Mouse (Mus musculus) liver (tissue): ENCODE measurements around the gene Cd55b.
"Not testable (repeated sequence)": the region's sequence is repeated elsewhere in the genome, so short reads cannot be mapped to it uniquely, and the experiment has no call there.

Experiments
- DNase-seq: peaks from one replicate; pipeline ENCODE4 v3.0.0-alpha.2; 2020; ENCODE audit warnings: mixed read lengths

The Cd55b gene

DNA sequence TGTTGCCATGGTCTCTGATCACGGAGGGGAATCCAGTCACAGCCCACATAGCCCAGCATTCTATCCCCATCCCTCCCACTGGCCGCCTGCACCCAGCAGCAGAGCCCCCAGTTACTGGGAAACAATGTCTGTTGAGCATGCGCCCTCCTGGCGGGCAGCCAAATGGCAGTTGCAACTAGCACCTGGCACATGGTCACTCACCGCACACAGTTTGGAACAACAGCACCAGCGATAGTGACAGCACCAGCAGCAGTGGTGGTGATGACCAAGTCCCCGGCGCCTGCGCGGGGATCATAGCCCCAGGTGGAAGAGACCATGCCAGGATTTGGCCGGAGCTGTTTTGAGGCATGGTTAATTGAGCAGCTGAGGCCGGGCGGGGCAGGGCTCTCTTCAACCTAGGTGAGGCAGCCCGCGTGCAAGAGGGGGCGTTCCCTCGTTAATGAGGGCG is at the start of gene Cd55b:
Gene Cd55b, minus strand, starts transcription at position 346 of the 448 bp plus-strand sequence.
- peak; percentile 10 for DNase-seq

DNA sequence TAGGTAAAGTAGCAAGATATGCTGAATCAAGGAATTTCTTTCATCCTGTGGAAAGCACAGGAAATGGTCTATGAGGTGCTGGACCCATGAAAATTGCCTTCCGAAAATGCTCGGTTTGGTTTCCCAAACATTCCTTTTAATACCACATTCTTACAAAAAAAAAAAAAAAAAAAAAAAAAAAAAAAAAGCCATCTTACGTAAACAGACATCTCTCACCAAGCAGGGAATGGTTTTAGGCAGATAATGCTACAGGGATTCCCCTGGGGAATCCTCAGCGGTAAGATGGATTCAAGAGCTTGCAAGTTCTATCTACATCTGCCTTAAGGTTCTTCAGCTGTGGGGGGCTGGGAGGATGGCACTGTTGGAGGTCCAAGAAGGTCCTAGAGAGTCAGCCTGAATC is 47.3 kb upstream of the Cd55b start:
- no peak for DNase-seq

DNA sequence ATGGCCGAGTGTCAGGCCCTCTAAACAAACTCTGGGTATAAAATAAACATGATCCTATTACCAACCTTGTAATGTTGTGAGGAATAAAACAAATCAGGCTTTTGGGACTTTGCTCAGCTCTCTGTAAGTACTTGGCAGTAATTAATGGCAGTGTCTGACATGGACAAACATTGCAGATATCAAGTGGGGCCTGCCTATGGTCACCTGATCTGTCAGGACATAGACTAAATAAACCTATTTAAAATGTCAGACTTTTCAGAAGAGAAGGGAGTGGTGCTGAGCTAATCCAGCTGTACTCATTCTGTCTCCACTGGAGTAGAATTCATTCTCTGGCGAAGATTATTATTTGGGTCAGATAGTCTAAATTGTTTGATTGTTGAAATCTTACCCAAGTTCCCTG is 44.6 kb upstream of the Cd55b start:
- DNase-seq = no peak

DNA sequence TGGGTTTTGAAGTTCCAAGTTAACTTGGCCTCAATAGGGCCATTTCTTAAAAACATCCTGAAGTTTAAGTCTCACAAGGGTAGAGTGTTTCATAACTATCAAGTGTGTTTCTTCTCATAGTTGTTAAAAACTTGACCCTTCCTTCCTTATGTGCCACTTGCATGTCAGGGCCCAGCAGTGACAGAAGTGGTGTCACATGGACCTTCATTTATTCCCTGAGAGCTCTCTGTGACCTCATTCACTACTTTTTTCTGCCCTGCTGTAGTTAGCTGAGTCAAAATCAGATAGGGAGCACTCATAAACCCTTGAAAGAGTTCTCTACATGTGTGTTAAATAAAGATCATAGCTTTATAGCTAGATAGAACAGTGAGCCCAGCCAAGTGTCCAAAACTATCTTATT is 41.4 kb upstream of the Cd55b start:
- DNase-seq = no peak

DNA sequence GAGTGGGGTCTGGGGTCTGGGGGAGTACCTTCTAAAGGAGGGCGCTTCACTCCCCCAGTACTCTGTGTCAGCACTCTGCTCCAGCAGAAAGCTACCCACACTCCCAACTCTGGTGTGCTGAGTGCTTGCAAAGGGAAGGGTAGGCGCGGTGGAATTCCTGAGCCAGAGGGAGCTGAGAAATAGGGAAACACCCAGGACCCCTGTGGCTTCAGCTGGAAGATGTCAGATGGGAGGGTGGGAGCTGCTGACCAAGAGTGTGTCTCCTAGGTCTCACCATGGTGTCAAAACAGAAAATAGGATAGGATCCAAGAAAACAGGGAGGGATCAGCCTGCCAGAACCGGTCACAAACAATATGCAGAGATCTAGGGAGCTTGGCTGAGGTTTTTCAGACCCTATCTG is 40.1 kb upstream of the Cd55b start:
- DNase-seq = no peak

DNA sequence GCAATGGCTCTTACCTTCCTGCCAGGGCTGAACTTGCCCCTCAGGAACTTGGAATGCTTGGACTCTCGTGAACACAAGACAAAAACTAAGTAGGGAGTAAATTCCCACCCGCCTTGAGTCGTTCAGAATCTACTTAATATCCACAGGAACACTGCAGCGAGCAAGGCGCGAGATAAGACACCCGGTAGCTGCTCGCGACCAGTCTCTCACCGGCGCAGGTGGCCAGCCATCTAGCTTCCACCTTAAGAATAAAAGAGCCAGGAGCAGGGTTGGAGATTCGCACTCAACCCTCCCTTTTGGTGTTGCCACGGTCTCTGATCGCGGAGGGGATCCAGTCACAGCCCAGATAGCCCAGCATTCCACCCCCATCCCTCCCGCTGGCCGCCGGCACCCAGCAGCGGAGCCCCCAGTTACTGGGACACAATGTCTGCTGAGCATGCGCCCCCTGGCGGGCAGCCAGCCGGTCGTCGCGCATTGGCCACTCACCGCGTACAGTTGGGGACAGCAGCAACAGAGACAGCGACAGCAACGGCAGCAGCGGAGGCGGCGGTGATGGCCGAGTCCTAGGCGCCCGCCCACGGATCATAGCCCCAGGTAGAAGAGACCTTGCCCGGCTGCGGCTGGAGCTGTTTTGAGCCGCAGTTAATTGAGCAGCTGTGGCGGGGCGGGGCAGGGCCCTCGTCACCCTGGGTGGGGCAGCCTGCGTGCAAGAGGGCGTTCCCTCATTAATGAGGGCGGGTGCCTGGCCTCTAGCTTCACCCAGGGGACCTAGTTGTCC is 39.5 kb upstream of the Cd55b start, which contains the start of gene Cd55:
Gene Cd55, minus strand, starts transcription at position 661 of the 778 bp plus-strand sequence.
- peak; percentile 93 for DNase-seq

DNA sequence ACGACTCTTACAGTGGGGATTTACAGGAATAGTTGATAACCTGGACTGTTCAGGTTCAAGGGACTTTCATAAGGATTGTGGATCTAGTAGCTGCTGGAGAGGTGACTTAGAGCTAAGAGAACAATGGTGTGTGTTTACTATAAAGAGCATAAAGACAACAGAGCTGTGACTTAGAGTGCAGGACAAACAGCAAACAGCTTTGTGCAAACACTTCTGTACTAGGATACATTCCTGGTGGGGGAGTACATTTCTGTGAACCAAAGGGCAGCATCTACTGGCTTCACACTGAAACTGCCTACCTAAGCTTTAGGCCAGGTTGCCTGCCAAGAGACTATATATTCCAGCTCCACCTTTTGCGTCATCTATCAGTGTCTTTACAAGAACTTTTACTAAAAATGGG is 32.3 kb upstream of the Cd55b start:
- no peak for DNase-seq

DNA sequence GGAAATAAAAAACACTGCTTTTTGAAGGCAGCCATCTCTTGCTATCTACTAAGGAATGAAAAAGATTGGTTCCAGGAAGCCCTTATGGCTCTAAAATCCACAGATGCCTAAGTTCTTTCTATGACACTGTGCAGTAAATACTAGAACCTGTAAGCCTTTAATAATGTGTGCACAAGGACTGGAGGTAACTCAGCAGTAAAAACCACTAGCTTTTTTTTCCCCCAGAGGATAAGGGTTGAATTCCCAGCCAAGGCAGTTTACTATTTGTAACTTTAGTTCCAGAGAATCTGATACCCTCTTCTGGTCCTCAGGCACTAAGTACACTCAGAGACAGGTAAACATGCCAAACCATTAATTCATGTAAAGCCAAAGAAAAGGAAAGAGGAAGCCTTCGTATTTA is 20.1 kb upstream of the Cd55b start:
- not testable (repeated sequence) for DNase-seq

DNA sequence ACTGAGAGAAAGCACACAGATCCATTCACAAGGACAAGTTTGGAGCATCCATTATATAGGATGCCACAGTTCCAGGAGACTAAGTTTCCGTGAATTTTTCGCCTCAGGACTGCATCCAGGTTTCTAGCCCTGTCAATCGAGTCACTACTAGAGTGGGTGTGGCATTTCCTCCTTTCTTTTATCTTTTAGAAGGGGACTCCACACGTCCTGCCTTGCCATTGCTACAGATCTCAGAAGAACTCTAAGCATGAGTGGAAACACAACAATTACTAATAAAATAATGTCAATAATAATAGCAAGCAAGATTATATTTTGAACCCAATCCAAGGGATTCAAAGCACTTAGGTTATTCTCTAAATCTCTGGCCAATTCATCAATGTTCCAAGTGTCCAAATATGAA is 8.1 kb upstream of the Cd55b start:
- no peak for DNase-seq

DNA sequence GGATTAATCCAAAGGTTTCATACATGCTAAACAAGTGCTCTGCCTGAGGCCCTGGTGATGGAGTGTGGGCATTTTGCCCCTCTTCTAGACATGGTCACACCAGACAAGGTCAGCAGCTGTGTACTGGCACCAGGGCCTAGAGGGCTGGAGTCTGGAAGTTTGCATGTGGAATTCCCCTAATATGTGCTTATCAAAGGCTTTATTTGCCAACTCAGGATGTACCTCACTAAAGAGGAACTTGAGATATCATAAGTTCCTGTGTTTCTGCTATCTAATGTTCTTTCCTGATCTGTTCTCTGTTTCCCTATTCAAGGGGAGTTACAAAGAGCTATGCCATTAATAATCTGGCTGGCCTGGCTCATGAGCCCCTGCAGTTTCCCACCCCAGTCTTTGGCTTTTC is 5.9 kb upstream of the Cd55b start:
- DNase-seq = not testable (repeated sequence)

DNA sequence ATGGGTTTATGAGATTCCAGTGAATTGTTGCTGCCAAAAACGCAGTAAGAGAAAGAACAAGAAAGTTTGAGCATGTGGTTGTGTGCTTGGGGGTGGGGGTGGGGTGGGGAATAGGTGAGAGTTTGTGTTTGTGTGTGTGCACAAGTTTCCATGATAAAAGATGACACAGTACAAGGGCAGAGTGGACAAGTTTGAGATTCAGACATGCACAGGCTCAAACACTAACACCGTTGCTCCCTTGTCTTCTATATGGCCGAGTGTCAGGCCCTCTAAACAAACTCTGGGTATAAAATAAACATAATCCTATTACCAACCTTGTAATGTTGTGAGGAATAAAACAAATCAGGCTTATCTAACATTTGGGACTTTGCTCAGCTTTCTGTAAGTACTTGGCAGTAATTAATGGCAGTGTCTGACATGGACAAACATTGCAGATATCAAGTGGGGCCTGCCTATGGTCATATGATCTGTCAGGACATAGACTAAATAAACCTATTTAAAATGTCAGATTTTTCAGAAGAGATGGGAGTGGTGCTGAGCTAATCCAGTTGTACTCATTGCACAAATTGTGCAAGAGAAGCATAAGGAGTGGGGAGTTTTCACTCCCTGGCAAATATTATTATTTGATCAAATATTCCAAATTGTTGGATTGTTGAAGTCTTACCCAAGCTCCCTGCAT is 4.5 kb upstream of the Cd55b start:
- DNase-seq = not testable (repeated sequence)

DNA sequence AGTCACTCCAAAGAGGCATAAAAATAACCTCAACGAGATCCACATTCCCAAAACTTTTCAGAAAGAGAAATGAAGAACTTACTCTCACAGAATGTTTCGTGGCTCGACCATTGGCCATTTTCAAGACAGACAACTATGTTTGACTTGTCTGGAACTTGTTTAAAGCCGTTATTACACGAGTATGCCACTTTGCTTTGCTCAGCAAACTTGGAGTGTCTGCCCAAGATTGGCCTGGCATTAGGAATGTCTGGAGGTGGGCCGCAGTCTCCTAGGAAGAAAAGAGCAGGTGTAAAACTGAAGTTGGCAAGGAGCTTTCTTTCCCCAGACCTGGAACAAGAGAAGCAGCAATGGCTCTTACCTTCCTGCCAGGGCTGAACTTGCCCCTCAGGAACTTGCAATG is 776 bp downstream of the Cd55b start:
- DNase-seq = not testable (repeated sequence)

DNA sequence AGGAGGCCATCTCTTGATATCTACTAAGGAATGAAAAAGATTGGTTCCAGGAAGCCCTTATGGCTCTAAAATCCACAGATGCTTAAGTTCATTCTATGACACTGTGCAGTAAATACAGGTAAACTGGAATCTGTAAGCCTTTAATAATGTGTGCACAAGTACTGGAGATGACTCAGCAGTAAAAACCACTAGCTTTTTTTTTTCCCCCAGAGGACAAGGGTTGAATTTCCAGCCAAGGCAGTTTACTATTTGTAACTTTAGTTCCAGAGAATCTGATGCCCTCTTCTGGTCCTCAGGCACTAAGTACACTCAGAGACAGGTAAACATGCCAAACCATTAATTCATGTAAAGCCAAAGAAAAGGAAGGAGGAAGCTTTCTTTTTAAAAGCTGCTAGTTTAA is 25.7 kb downstream of the Cd55b start:
- not testable (repeated sequence) for DNase-seq

DNA sequence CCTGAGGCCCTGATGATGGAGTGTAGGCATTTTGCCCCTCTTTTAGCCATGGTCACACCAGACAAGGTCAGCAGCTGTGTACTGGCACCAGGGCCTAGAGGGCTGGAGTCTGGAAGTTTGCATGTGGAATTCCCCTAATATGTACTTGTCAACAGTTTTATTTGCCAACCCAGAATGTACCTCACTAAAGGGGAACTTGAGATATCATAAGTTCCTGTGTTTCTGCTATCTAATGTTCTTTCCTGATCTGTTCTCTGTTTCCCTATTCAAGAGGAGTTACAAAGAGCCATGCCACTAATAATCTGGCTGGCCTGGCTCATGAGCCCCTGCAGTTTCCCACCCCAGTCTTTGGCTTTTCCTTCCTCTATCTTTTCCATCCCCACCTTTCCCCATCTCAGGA is 35.5 kb downstream of the Cd55b start:
- DNase-seq = not testable (repeated sequence)

DNA sequence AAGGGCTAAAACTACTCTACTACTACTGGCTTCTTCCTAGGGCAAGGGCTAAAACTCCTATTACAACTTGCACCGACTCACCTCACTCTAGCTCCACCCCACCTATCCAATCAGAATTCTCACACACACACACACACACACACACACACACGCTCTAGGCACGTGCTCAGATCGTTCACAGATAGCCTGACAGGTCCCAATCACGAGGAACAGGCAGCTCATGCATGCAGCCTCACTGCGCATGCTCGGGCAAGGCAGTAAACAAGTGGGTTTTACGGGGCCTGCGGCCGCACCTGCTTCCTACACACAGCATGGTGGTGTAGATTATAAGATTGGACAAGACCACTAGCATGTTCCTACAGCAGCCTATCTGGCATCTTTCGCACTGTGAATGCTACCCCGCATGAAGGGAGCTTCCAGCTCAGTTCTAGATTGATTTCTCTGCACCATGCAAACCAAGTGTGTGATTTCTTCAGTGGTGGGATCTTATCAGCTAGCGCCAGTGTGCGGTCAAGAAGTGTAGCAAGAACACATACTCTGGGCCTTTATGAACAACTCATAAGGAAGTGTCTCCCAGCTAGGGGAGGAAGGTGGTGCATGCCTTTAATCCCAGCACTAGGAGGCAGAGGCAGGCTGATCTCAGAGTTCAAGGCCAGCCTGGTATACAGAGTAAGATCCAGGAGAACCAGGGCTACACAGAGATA is 44.9 kb downstream of the Cd55b start:
- DNase-seq = no peak

DNA sequence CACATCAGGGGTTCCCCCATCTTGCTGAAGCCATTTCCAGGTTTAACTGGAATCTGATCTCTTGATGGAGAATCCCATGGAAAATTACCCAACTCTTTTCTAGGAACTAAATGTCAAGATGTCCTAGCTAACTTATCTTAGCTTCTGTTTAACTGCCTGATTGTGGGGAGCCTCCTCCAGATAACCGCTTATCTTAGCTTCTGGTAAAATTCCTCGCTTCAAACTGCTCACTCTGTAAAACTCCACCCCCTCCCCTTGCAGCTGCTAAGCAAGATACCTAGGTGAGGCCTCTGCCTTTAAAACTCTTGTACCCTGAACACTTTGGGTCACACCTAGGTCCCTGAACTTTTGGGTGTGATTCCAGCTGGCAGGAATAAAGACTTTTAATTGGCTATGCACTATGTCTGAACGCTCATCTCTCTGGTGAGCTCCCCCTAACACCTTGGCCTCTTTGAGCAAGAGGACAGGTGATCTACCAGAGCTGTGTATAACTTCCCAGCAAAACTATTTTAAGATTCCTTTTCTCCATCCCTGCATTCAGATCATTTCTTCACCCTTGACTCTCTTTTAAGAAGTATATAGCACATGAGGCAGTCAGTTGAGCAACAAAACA is 48.5 kb downstream of the Cd55b start:
- DNase-seq = peak; percentile 62

DNA sequence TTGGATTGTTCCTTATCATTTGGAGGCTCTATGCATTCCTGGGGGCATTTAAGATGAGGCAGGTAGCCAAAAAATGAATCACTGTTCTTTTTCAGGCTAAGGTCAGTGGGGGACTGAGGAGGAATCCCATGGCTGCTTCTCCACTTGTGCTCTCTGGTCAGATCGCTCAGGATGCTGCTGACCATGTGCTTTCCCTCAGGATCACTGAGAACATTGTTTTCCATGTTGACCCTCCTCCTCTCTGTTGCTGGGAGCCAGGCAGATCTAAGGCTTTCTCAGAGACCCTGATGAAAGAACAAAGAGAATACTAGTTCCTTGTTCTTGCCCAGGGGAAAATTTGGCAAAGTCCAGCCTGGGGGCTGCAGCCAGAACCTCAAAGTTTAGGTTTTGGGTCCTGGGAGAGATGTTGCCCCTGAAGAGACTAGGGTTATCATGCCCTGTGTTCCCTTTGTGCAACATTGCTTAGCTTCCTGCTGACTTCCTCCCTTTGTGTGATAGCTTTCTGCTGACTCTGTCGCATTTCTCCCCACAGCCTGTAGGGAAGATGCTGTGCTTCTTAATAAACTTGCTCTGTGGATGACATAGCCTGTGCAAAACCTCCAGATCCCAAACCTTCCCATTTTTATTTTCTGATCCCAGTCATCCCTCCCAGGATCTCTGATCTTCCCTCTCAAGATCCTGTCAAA is 49.3 kb downstream of the Cd55b start:
- DNase-seq = no peak

DNA sequence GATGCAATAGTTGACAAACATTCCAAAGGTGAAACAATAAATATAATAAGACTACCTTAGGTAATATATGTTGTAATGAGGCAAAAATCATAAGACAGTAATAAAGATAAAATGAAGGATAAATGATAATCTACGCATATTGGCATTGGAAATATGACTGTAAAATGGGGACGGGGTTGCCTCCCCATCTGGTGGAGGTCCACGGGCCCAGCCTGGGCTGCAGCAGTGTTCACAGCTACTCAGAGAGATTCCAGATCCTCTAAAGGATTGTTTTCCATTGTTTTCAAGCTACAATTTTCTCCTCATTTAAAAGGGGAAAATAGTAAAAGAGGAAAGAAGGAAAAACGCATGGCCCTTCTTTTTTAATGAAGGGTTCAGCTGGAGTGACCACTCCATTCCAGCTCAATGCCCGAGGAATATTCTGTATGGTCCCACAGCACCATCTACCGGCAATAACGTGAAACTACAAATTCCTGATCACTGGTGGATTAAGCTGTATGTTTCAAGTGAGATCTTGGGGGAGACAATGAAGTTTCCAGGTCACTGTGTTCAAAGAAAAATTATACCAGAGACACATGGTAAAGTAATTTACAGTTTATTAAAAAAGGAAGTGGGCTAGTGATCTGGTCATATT is 50.8 kb downstream of the Cd55b start:
- peak; percentile 41 for DNase-seq

DNA sequence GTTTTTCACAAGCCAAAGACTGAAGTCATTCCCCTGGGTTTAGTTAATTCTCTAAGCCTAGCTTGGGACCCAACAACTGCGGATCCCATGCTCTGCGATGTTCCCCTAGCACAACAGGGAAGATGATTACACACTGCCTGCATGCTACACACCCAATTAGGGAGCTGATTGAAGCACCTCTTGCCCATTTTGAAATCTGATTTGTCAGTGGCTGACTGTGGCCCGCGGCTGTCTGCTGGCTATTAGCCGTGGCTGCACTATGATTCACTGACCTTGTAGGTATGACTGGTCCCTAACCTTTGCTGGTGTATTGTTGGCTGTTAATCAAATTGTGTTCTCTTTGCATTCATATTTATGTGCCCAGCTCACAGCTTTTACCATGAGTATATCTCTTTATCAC is 51.5 kb downstream of the Cd55b start:
- no peak for DNase-seq

DNA sequence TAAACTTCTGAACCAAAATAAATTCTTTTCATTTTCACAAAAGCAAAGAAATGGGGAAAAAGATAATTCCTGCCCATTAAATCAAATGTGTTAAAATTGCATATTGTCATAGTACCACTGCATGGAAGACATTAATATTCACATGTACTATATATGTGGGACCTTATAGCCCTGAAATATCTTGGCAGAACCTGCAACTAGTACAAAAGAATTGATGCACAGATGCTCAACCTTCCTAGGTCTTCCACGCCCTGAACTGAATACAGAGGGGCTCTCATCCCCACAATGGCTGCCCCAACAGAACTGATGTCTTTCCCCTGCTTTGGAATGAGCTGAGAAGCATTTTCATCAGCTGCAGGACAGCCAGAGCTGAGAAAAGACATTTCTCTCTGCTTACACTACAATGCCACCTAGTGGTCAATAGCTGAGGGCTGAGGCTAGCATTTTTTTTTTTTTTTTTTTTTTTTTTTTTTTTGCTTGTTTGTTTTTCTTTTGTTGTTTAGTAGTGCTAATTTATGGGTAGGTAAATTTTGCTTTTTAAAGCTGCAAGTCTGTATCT is 72.7 kb downstream of the Cd55b start:
- DNase-seq = peak; percentile 8

DNA sequence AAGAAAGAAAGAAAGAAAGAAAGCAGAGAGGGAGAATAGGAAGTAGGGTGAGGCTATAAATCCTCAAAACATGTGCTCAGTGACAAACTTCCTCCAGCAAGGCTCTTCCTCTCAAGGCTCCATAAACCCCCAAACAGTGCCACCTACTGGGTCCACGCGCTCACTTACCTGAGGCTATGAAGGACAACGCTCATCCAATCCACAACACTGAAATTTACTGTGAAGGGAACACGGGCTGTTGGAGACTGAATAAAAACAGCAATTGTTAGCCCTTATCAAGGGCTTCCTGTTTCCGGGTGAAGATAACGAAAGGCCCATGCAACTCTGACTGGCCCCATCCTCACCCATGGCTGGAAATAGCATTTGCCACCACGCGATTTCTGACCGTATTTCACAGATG is 80.4 kb downstream of the Cd55b start:
- DNase-seq = peak; percentile 26
